Mouse (Mus musculus): ENCODE measurements at regions not wholly inside any gene's neighbourhood (a gene's known extent, or its start where the extent isn't known, plus 50 kb on each side); places are given as distances from the start of the nearest gene placed in this dataset.
A peak's percentile ranks its signal among the peaks of the same experiment; 100 is the strongest.

- no peak for ATAC-seq (replicated peaks; ENCODE audit: extremely low read depth, insufficient read depth, low FRiP score)
- 65% methylated on average over 8 of the region's 8 CpGs for WGBS
- H3K36me3 ChIP-seq (ENCODE audit: control insufficient read depth, insufficient read depth) = no peaks in the 10 kb centered on the region
- no peaks in the 10 kb centered on the region for H3K9me3 ChIP-seq (replicated peaks; ENCODE audit: control insufficient read depth, low read length)
- H3K4me1 ChIP-seq (ENCODE audit: control insufficient read depth, insufficient read depth, low read length) = peaks cover 4% of the 10 kb centered on the region; the same call in 1 of the 2 replicates
- H3K4me3 ChIP-seq (ENCODE audit: low read length) = no peak overlapping the region
- no peak overlapping the region for H3K4me2 ChIP-seq (ENCODE audit: low read depth, low read length)
- H3K9ac ChIP-seq (ENCODE audit: low read length) = no peak overlapping the region
- H3K27ac ChIP-seq (ENCODE audit: low read length) = peak overlapping the region; percentile 34; the same call in 1 of the 2 replicates
- no peaks in the 10 kb centered on the region for H3K27me3 ChIP-seq (ENCODE audit: control insufficient read depth, insufficient read depth, low read length)
These were observed 76.3 kb downstream of the Cartpt start for GRCm38 (mm10) chr13:99824625-99825024.

DNA sequence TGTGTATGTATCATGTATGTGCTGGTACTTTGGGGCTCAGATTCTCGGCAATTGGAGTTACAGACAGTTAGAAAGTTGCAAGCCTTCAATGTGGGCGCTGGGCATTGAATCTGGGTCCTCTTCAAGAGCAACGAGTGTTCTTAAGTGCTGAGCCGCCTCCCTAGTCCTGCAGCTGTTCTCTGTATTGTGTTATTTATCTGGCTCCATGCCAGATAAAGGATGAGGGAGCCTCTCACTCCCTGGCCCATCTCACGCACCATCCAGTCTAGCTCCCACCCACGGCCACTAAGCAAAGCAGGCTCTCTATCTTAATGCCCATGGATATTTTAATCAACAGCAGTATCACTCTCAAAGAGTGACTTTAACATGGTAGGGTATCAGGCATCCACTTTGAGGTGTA is 84.2 kb downstream of the Cartpt start:
- H3K27me3 ChIP-seq (ENCODE audit: control insufficient read depth, insufficient read depth, low read length) = no peaks in the 10 kb centered on the region
- no peak overlapping the region for H3K27ac ChIP-seq (ENCODE audit: low read length)
- WGBS = 35% methylated on average over 6 of the region's 6 CpGs
- no peak for ATAC-seq (replicated peaks; ENCODE audit: extremely low read depth, insufficient read depth, low FRiP score)
- no peak overlapping the region for H3K9ac ChIP-seq (ENCODE audit: low read length)
- no peak overlapping the region for H3K4me2 ChIP-seq (ENCODE audit: low read depth, low read length)
- H3K36me3 ChIP-seq (ENCODE audit: control insufficient read depth, insufficient read depth) = no peaks in the 10 kb centered on the region
- no peak overlapping the region for H3K4me3 ChIP-seq (ENCODE audit: low read length)
- H3K4me1 ChIP-seq (ENCODE audit: control insufficient read depth, insufficient read depth, low read length) = peaks cover 7% of the 10 kb centered on the region; the same call in 1 of the 2 replicates
- no peaks in the 10 kb centered on the region for H3K9me3 ChIP-seq (replicated peaks; ENCODE audit: control insufficient read depth, low read length)

- Histone ChIP-seq H3K27me3 (ENCODE audit: control insufficient read depth, insufficient read depth, low read length) (no peaks in the 10 kb centered on the region), H3K4me3 (ENCODE audit: low read length) (no peak overlapping the region), H3K4me1 (ENCODE audit: control insufficient read depth, insufficient read depth, low read length) (peaks cover 7% of the 10 kb centered on the region; the same call in 1 of the 2 replicates), H3K36me3 (ENCODE audit: control insufficient read depth, insufficient read depth) (no peaks in the 10 kb centered on the region), H3K27ac (ENCODE audit: low read length) (no peak overlapping the region), H3K4me2 (ENCODE audit: low read depth, low read length) (no peak overlapping the region), H3K9me3 (replicated peaks; ENCODE audit: control insufficient read depth, low read length) (no peaks in the 10 kb centered on the region), H3K9ac (ENCODE audit: low read length) (no peak overlapping the region)
- ATAC-seq (replicated peaks; ENCODE audit: extremely low read depth, insufficient read depth, low FRiP score) = no peak
- WGBS = 78% methylated on average over 6 of the region's 6 CpGs
These were observed 85.1 kb downstream of the Cartpt start for GRCm38 (mm10) chr13:99815786-99816185.

DNA sequence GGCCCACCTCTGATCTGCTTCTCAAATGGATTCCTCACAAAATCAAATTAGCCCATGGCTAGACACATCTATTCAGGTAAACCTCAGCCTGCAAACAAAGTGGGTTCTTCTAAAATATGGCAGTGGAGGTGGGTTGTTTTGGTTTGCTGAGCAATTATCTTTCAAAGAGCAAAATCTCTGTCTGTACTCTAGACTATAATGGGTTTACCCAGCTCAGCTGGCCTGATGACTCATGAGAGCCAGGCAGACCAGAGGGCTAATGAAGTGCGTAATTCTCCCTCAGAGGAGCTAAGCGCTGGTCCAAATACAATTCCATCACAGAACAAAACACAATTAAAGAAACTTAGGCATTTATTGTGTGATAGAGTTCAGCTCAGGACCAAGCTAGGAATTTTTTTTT is 86.1 kb downstream of the Cartpt start:
- Histone ChIP-seq H3K27ac (ENCODE audit: low read length) (no peak overlapping the region), H3K9ac (ENCODE audit: low read length) (no peak overlapping the region), H3K4me1 (ENCODE audit: control insufficient read depth, insufficient read depth, low read length) (peaks cover 7% of the 10 kb centered on the region; the same call in 1 of the 2 replicates), H3K27me3 (ENCODE audit: control insufficient read depth, insufficient read depth, low read length) (no peaks in the 10 kb centered on the region), H3K9me3 (replicated peaks; ENCODE audit: control insufficient read depth, low read length) (no peaks in the 10 kb centered on the region), H3K36me3 (ENCODE audit: control insufficient read depth, insufficient read depth) (no peaks in the 10 kb centered on the region), H3K4me3 (ENCODE audit: low read length) (no peak overlapping the region), H3K4me2 (ENCODE audit: low read depth, low read length) (no peak overlapping the region)
- 84% methylated on average over 2 of the region's 2 CpGs for WGBS
- no peak for ATAC-seq (replicated peaks; ENCODE audit: extremely low read depth, insufficient read depth, low FRiP score)

GRCm38 (mm10) chr13:99814033-99814556 is 86.8 kb downstream of the Cartpt start:
- Histone ChIP-seq H3K27me3 (ENCODE audit: control insufficient read depth, insufficient read depth, low read length) (no peaks in the 10 kb centered on the region), H3K4me1 (ENCODE audit: control insufficient read depth, insufficient read depth, low read length) (peaks cover 7% of the 10 kb centered on the region; the same call in 1 of the 2 replicates), H3K9ac (ENCODE audit: low read length) (no peak overlapping the region), H3K27ac (ENCODE audit: low read length) (no peak overlapping the region), H3K4me3 (ENCODE audit: low read length) (no peak overlapping the region), H3K36me3 (ENCODE audit: control insufficient read depth, insufficient read depth) (no peaks in the 10 kb centered on the region), H3K9me3 (replicated peaks; ENCODE audit: control insufficient read depth, low read length) (no peaks in the 10 kb centered on the region), H3K4me2 (ENCODE audit: low read depth, low read length) (no peak overlapping the region)
- ATAC-seq (replicated peaks; ENCODE audit: extremely low read depth, insufficient read depth, low FRiP score) = no peak
- 28% methylated on average over 6 of the region's 6 CpGs for WGBS

- Histone ChIP-seq H3K36me3 (ENCODE audit: control insufficient read depth, insufficient read depth) (no peaks in the 10 kb centered on the region), H3K9me3 (replicated peaks; ENCODE audit: control insufficient read depth, low read length) (no peaks in the 10 kb centered on the region), H3K27ac (ENCODE audit: low read length) (no peak overlapping the region), H3K4me3 (ENCODE audit: low read length) (no peak overlapping the region), H3K4me2 (ENCODE audit: low read depth, low read length) (no peak overlapping the region), H3K4me1 (ENCODE audit: control insufficient read depth, insufficient read depth, low read length) (peaks cover 18% of the 10 kb centered on the region), H3K27me3 (ENCODE audit: control insufficient read depth, insufficient read depth, low read length) (no peaks in the 10 kb centered on the region), H3K9ac (ENCODE audit: low read length) (no peak overlapping the region)
- ATAC-seq (replicated peaks; ENCODE audit: extremely low read depth, insufficient read depth, low FRiP score) = no peak
- WGBS = 55% methylated on average over 6 of the region's 6 CpGs
These were observed 106.4 kb downstream of the Cartpt start for GRCm38 (mm10) chr13:99794448-99794847.

DNA sequence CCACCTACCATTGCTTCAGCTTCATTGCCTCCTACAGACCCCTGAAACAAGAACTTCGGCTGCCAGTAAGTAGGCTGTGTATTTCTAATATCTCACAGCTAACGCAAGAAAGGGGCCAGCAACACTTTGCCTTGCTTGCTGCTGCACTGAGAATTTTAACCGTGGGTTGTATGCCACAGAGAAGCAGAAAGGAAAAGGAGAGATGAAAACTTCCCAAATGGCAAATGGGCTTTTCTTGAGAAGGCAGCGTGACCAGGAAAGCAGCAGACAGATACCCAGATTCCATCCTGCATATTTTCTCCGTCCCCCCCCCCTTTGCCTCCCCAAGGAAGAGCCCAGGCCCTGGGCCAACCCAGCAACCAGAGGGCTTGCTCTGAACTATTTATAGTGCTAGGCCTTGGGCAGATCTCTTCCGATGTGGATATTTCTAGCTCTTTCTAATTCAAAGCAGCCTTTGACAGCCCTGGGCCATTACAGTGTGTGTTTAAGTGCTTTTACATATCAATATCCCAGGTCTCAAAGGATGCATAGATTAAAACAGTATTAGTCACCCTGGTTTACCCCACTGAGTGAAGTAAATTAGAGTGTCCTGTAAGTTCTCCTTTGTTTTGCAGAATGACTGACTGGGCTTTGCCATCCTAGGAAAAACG is 107.0 kb downstream of the Cartpt start:
- WGBS = 34% methylated on average over 7 of the region's 7 CpGs
- Histone ChIP-seq H3K4me3 (ENCODE audit: low read length) (no peak overlapping the region), H3K4me2 (ENCODE audit: low read depth, low read length) (no peak overlapping the region), H3K27me3 (ENCODE audit: control insufficient read depth, insufficient read depth, low read length) (no peaks in the 10 kb centered on the region), H3K27ac (ENCODE audit: low read length) (peak overlapping the region; percentile 32), H3K36me3 (ENCODE audit: control insufficient read depth, insufficient read depth) (no peaks in the 10 kb centered on the region), H3K4me1 (ENCODE audit: control insufficient read depth, insufficient read depth, low read length) (peaks cover 18% of the 10 kb centered on the region), H3K9ac (ENCODE audit: low read length) (no peak overlapping the region), H3K9me3 (replicated peaks; ENCODE audit: control insufficient read depth, low read length) (no peaks in the 10 kb centered on the region)
- peak; percentile 45; the same call in 1 of the 2 replicates for ATAC-seq (replicated peaks; ENCODE audit: extremely low read depth, insufficient read depth, low FRiP score)

GRCm38 (mm10) chr13:99793001-99793400 is 107.9 kb downstream of the Cartpt start:
- Histone ChIP-seq H3K9me3 (replicated peaks; ENCODE audit: control insufficient read depth, low read length) (no peaks in the 10 kb centered on the region), H3K27me3 (ENCODE audit: control insufficient read depth, insufficient read depth, low read length) (no peaks in the 10 kb centered on the region), H3K36me3 (ENCODE audit: control insufficient read depth, insufficient read depth) (no peaks in the 10 kb centered on the region), H3K4me3 (ENCODE audit: low read length) (no peak overlapping the region), H3K27ac (ENCODE audit: low read length) (no peak overlapping the region), H3K4me1 (ENCODE audit: control insufficient read depth, insufficient read depth, low read length) (peaks cover 18% of the 10 kb centered on the region), H3K4me2 (ENCODE audit: low read depth, low read length) (no peak overlapping the region), H3K9ac (ENCODE audit: low read length) (no peak overlapping the region)
- no peak for ATAC-seq (replicated peaks; ENCODE audit: extremely low read depth, insufficient read depth, low FRiP score)
- WGBS = 53% methylated on average over 6 of the region's 6 CpGs

DNA sequence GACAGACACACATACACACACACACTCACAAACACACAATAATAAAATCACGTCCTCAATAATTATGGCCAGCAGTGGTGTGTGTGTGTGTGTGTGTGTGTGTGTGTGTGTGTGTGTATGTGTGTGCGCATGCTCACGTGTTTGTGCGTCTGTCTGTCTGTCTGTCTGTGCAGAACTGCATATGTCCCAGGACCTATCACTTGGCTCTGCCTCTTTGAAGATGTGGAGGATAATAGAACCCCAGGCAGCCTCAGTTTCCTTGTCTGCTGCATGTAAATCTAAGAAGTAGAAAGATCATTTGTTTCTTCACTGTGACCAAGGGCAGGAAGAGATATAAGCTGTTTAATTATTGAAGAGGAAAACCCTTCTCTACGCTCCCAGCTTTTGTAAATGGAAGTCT is 109.9 kb downstream of the Cartpt start:
- no peak overlapping the region for H3K27ac ChIP-seq (ENCODE audit: low read length)
- no peak overlapping the region for H3K4me3 ChIP-seq (ENCODE audit: low read length)
- H3K4me2 ChIP-seq (ENCODE audit: low read depth, low read length) = no peak overlapping the region
- no peak for ATAC-seq (replicated peaks; ENCODE audit: extremely low read depth, insufficient read depth, low FRiP score)
- H3K4me1 ChIP-seq (ENCODE audit: control insufficient read depth, insufficient read depth, low read length) = peaks cover 18% of the 10 kb centered on the region
- WGBS = 84% methylated on average over 5 of the region's 5 CpGs
- no peaks in the 10 kb centered on the region for H3K9me3 ChIP-seq (replicated peaks; ENCODE audit: control insufficient read depth, low read length)
- no peaks in the 10 kb centered on the region for H3K27me3 ChIP-seq (ENCODE audit: control insufficient read depth, insufficient read depth, low read length)
- no peaks in the 10 kb centered on the region for H3K36me3 ChIP-seq (ENCODE audit: control insufficient read depth, insufficient read depth)
- H3K9ac ChIP-seq (ENCODE audit: low read length) = no peak overlapping the region
